Mouse (Mus musculus) brain, embryonic 14.5 days (tissue): ENCODE results near the gene Zfp663. TPM values are rescaled to one million over a fixed set of nuclear protein-coding genes. Genes with fewer than 3 reads are reported as not detected.

Experiments
- DNase-seq: peaks from one replicate; pipeline ENCODE4 v3.0.0-alpha.2; 2011; ENCODE audit warnings: low read depth
- CTCF ChIP-seq: fragments of 200-500 bp; IDR thresholded peaks from 2 replicates; pipeline ENCODE4 v1.5.1; 2012; ENCODE audit warnings: inconsistent platforms, mild to moderate bottlenecking, moderate library complexity, borderline replicate concordance; ENCODE audit not compliant: insufficient read depth, insufficient read length; ENCODE audit errors: extremely low read depth
- POLR2A ChIP-seq: fragments of 200-500 bp; IDR thresholded peaks from 2 replicates; pipeline ENCODE4 v1.6.1; 2012; ENCODE audit warnings: mild to moderate bottlenecking, inconsistent platforms, borderline replicate concordance; ENCODE audit not compliant: poor library complexity, insufficient read depth, insufficient read length, severe bottlenecking; ENCODE audit errors: extremely low read depth
- polyA plus RNA-seq: library from polyadenylated mRNA; depleted of rRNA; stranded (reverse); fragments of >200 nt; gene quantifications from 2 replicates; pipeline ENCODE4 v1.2.3, GENCODE M21; 2012; rRNA removed

The Zfp663 gene
- polyA plus RNA-seq, 1 experiment: 7.2 TPM

DNA sequence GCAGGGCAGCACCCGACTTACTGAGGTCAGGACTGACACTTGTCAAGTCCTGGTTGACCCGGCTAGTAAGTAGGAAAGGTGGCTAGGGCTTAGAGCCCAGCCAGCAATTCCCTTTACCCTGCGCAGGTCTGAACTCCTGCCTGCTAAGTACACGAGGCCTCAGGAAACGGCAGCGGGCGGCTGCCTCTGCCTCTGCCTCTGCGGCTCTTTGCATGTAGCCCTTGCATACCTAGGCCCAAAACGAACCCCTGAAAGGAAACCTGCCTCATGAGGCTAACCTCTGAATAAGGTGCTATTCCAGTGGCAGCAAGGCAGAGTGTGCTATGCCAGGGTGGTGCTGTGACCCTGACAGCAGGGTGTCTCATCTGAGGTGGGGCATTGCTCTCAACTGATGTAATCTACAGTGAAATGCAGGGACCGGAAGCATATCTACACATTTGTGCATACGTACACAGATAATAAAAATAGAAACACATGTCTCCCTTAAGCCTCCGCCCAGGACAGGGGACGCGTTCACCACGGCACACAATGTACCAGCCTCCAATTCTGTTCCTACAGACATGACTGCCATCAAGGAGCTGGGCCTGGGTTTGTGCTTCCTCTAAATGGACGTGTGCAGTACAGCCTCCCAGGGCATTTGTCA, 50.8 kb downstream of the Zfp663 start:
- no peak for TF ChIP-seq POLR2A
- TF ChIP-seq CTCF: no peak
- no peak for DNase-seq

DNA sequence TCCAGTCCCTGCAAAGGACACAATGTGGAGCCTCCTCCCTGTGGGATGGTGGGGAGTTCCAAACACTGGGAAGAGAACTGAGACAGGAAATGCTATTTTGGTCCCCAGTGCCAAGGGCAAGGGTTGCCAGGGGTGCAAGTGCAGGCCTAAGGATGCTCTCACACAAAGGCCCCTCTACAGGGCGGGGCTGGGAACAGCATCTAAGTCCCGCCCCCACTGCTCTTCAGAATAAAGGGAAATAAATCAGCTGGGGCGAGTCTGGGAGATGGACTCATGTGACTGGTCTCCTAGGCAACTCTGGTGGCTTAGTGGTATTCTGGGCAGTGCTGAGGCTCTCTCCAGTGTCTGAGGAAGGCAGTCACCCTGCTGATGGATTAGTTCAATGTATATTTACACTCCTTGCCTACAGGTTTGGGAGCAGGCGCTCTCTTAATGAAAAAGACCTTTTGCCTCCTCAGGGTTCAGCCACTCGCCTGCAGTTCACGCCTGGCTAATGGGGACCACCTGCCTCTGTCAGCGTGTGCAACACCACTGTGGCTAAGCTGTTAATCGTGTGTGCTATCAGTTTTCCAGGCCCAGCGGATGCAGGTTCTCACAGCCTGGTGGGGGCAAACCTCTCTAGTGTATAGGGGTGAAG, 51.6 kb downstream of the Zfp663 start:
- TF ChIP-seq CTCF (no peak), POLR2A (no peak)
- peak; percentile 97 for DNase-seq

DNA sequence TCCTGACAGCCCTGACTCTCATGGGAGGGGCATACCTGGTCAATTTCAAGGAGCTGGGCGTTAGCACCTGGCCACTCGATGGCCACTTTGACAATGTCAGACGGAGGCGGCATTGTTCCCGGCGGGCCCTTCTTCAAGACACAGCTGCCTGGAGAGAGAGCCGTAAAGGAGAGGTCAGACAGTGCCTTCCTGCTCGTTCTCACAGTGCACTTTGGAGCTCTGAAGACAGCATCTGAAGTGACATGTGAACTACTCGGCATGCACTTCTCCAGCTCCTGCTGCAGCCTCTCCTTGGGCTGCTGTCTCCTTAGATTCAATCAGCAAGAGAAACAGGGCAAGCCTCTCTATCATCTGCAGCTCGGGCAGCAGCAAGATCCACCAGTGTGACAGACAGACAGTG, 52.3 kb downstream of the Zfp663 start:
- no peak for DNase-seq
- TF ChIP-seq POLR2A: no peak
- TF ChIP-seq CTCF: no peak

GRCm38 (mm10) chr2:165314197-165314596, 54.3 kb downstream of the Zfp663 start:
- TF ChIP-seq CTCF: no peak
- TF ChIP-seq POLR2A: no peak
- no peak for DNase-seq

GRCm38 (mm10) chr2:165312381-165312780, 56.1 kb downstream of the Zfp663 start:
- no peak for DNase-seq
- TF ChIP-seq POLR2A (no peak), CTCF (no peak)

DNA sequence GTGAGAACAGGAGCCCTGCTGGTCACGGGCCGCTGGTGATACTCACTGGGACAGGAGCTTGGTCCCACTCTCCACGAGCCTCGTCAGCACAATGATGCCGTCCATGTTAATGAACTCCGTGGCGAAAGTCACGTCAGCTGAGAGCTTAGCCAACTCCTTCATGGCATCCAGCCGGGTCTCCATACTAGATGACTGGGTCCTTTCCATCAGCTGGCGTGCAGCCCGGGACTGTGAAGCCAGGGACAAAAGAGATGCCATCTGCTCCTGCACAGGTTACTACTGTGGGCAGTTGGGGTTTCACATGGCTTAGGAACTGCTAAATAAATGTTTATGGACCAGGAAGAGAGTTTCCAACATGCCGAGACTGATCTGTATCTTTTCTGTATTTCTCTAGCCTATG, 57.0 kb downstream of the Zfp663 start:
- TF ChIP-seq POLR2A (no peak), CTCF (no peak)
- DNase-seq: peak; percentile 90

DNA sequence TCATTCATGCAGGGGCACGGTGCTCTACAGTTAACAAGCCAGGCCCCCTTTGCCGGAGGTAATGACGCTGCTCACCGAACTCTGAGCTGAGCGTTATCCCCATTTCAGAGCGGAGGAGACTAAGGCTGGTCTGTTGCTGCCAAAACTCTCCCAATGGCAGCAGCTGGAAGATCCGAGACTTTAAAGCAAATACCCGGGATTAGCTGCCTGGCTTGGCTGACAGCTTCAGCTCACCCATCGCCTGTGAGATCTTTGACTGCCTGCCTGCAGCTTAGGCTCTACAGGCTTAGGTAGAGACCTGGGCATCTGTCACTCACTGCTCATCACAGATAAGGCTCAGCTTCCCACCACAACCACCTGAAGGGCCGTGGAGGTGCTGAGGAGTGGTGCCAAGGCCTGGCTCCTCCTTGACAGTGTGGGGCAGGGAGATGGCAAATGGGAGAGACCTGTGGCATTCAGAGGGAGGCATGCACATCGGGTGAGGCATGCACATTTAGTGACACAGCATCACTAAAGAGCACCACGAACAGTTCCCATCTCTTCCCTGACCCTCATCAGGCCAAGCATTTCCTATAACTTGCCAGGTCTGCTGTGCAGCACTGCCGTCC, 57.6 kb downstream of the Zfp663 start:
- DNase-seq: peak; percentile 71
- TF ChIP-seq POLR2A: no peak
- no peak for TF ChIP-seq CTCF

DNA sequence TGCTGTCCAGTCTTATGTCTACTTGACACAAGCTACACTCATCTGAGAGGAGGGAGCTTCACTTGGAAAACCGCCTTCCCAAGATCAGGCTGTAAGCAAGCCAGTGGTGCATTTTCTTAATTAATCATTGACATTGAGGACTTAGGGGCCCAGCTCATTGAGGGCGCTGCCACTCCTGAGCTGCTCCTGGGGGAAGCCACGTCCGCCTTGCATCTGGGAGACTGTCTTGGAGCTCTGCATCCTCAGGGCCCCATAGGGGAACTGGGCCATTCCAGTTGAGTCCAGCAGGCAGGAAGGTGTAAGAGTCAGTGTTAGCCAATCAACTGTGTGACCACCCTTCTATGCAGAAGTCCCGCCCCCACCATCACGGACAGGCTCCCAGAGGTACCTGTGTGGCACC, 60.7 kb downstream of the Zfp663 start:
- TF ChIP-seq CTCF (no peak), POLR2A (no peak)
- no peak for DNase-seq

- DNase-seq: no peak
- no peak for TF ChIP-seq CTCF
- no peak for TF ChIP-seq POLR2A
These were observed 63.1 kb downstream of the Zfp663 start for GRCm38 (mm10) chr2:165305438-165305837.

DNA sequence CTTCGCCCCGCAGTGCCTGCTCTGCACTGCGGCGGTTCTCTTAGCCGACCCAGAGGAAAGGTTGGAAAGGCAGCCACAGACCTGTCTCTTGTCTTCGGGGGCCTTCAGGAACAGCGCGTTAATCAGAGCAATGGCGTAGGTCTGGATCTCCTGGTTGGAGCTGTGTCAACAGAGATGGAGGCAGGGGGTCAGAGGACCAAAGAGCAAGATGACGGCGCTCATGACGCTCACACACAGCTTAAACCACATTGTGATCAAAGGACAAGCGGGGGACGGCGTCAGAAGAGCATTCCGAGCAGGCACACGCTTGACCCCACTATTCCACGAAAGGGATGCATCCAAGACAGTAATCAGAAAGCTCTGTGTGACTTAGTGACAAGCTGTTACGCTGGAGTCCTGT, 63.7 kb downstream of the Zfp663 start:
- DNase-seq: no peak
- TF ChIP-seq CTCF: no peak
- no peak for TF ChIP-seq POLR2A

DNA sequence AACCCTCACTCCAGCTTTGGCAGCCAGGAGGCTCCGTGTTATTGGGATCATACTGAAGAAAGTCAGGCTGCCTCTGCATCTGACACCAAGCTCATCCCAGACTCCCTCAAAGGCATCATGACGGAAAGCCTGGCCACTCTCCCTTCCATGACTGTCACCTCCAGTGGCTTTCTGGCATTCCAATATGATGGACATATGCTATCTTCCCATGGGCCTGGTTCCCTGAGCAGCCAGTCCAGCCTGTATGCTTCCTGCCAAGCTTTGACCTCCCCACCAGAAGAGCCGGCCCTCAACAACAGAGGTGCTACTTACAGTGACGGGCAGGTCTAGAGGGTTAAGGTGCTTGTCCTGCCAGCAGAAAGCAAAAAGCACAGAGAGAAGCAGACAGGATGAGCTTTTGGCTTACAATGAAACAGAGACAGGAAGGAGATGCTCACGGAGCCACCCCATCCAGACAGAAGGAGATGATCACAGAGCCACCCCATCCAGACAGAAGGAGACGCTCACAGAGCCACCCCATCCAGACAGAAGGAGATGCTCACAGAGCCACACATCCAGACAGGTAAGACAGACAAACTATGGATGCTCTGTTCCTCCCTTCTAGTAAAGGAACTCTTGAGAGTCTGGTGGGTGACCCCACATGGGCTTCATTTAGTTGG, 65.0 kb downstream of the Zfp663 start:
- TF ChIP-seq CTCF (no peak), POLR2A (no peak)
- no peak for DNase-seq

GRCm38 (mm10) chr2:165301409-165301808, 67.1 kb downstream of the Zfp663 start:
- TF ChIP-seq CTCF (no peak), POLR2A (no peak)
- DNase-seq: no peak

Other genes with a start within 250 kb of the Zfp663 start
- gene Cdh22, start 133.9 kb downstream of the Zfp663 start, polyA plus RNA-seq: 14.7 and 25.7 TPM in 2 replicates
- gene Slc35c2, start 80.9 kb downstream of the Zfp663 start, polyA plus RNA-seq: 62.3 and 78.7 TPM in 2 replicates
- 114 and 125 TPM in 2 replicates for gene Elmo2, start 42.2 kb downstream of the Zfp663 start, polyA plus RNA-seq
- 15.2 and 19.2 TPM in 2 replicates for gene Zfp334, start 19.5 kb upstream of the Zfp663 start, polyA plus RNA-seq
- not detected in 2 replicates for gene Ocstamp, start 31.7 kb upstream of the Zfp663 start, polyA plus RNA-seq
- 4.7 and 5.1 TPM in 2 replicates for gene Slc13a3, start 104.5 kb upstream of the Zfp663 start, polyA plus RNA-seq
- 40.4 and 43.8 TPM in 2 replicates for gene Trp53rka, start 124.6 kb upstream of the Zfp663 start, polyA plus RNA-seq
- 2.4 and 3.2 TPM in 2 replicates for gene Slc2a10, start 135.1 kb upstream of the Zfp663 start, polyA plus RNA-seq
- 6.1 and 12.3 TPM in 2 replicates for gene Eya2, start 226.3 kb upstream of the Zfp663 start, polyA plus RNA-seq